Mouse (Mus musculus) liver, embryonic 14.5 days (tissue): ENCODE results near the gene Baz2a. TPM values are rescaled to one million over a fixed set of nuclear protein-coding genes. Genes with fewer than 3 reads are reported as not detected.
"Not testable (repeated sequence)": the region's sequence is repeated elsewhere in the genome, so short reads cannot be mapped to it uniquely, and the experiment has no call there.

ENCODE experiments used
- ATAC-seq: fragments of 200-750 bp; cut with Nextera tagmentation; 2 replicates; pipeline ENCODE4 v1.8.0; 2017; ENCODE audit warnings: moderate number of reproducible peaks, mild to moderate bottlenecking, moderate library complexity; ENCODE audit not compliant: insufficient read depth
- DNase-seq, 3 experiments: peaks; one replicate each; pipeline ENCODE4 v3.0.0-alpha.2; 2012 to 2013; ENCODE audit warnings: low read depth in 3 of 3, low spot score in 3 of 3
- H3K27ac ChIP-seq: fragments of 300-500 bp; sonication (generic); 2 replicates; pipeline ENCODE4 v1.5.1; 2014; ENCODE audit warnings: moderate library complexity, mild to moderate bottlenecking, control low read depth, inconsistent platforms
- H3K27me3 ChIP-seq: fragments of 300-500 bp; sonication (generic); 2 replicates; pipeline ENCODE4 v1.6.1; 2014; ENCODE audit warnings: mild to moderate bottlenecking, low read length, moderate library complexity; ENCODE audit not compliant: control insufficient read depth, insufficient read depth
- H3K36me3 ChIP-seq: fragments of 300-500 bp; sonication (generic); replicated peaks from 2 replicates; pipeline ENCODE4 v1.6.1; 2014; ENCODE audit warnings: low read depth; ENCODE audit not compliant: control insufficient read depth, insufficient read depth
- H3K4me1 ChIP-seq, 2 experiments: fragments of 200-500 bp in 1 of 2; fragments of 300-500 bp in 1 of 2; sonication (generic) in 1 of 2; replicated peaks; 2 replicates each; pipeline ENCODE4 v1.6.1; 2012 to 2014; ENCODE audit warnings: antibody characterized with exemption in 1 of 2, inconsistent platforms in 1 of 2, low read length in 1 of 2; ENCODE audit not compliant: control insufficient read depth in 2 of 2, insufficient read depth in 2 of 2
- H3K4me2 ChIP-seq: fragments of 300-500 bp; sonication (generic); 2 replicates; pipeline ENCODE4 v1.6.1; 2014; ENCODE audit warnings: low read depth, mild to moderate bottlenecking, control low read depth, moderate library complexity
- H3K4me3 ChIP-seq, 2 experiments: fragments of 200-500 bp in 1 of 2; fragments of 300-500 bp in 1 of 2; sonication (generic) in 1 of 2; 2 replicates each; pipeline ENCODE4 v1.5.1; 2012 to 2014; ENCODE audit warnings: low read depth in 2 of 2, low read length in 2 of 2, mild to moderate bottlenecking in 2 of 2, control low read depth in 1 of 2, inconsistent platforms in 1 of 2, moderate library complexity in 1 of 2; ENCODE audit not compliant: insufficient read depth in 1 of 2
- H3K9ac ChIP-seq: fragments of 300-500 bp; sonication (generic); replicated peaks from 2 replicates; pipeline ENCODE4 v1.6.1; 2014; ENCODE audit warnings: mild to moderate bottlenecking, control low read depth, moderate library complexity
- H3K9me3 ChIP-seq: fragments of 300-500 bp; sonication (generic); 2 replicates; pipeline ENCODE4 v1.6.1; 2016; ENCODE audit warnings: low read length, mixed read lengths; ENCODE audit not compliant: control insufficient read depth
- CTCF ChIP-seq: IDR thresholded peaks from 2 replicates; pipeline ENCODE4 v1.5.1; 2016; ENCODE audit warnings: antibody characterized with exemption, low read depth, control low read depth
- EP300 ChIP-seq: IDR thresholded peaks from 2 replicates; pipeline ENCODE4 v1.6.1; 2016; ENCODE audit warnings: antibody characterized with exemption, low read depth
- WGBS: fragments of 180-500 bp; shearing (Covaris S2); extraction: QIAGEN DNeasy Blood & Tissue Kit; methylation state at CpG from one replicate; pipeline ENCODE4 v1.1.7; 2014; ENCODE audit not compliant: insufficient replicate concordance; 5-methylcytosine and 5-hydroxymethylcytosine counted together
- polyA plus RNA-seq, 2 experiments: library from polyadenylated mRNA; depleted of rRNA in 1 of 2; stranded (reverse) in 1 of 2; unstranded in 1 of 2; fragments of >200 nt; fragmentation: Nextera tagmentation in 1 of 2; extraction: Ambion mirVana in 1 of 2; gene quantifications; 2 replicates each; pipeline versions ENCODE4 v1.2.1 to v1.2.3; 2012 to 2014

Baz2a gene
- polyA plus RNA-seq, 2 experiments = 9.1 to 9.5 TPM

DNA sequence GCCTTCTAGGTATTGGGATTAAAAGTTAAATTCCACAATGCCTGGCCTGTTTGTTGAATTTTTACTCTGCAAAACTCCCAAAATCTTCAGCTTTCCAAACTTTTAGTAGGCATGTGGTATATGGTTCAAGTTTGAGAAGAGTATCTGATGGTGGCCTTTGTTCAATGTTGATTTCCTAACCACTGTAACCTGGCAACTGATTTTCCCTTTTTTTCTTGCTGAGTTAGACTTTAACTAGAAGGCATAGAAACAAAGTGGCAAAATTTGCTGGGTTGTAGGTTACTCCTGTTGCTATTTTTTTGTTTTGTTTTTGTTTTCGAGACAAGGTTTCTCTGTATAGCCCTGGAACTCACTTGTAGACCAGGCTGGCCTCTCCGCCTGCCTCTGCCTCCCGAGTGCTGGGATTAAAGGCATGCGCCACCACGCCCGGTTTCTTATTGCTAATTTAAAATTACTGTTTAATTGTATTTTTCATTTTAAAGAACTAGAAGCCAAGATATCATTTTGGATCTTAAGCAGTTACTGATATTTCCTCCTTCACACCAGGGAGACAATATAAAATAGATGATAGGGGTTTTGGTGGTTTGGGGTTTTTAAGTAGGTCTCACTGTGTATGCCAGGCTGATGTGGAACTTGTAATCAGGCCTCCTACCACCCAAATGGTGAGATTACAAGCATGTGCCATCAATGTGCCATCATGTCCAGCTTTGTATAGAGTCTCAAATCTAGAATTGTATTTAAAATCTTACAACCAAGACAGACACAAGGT lies 29.0 kb upstream of the Baz2a start:
- 75% methylated on average over 6 of the region's 6 CpGs for WGBS
- H3K4me1 ChIP-seq = peaks cover 31 to 35% of the 10 kb centered on the region in 2 experiments
- TF ChIP-seq CTCF = no peak
- no peak for TF ChIP-seq EP300
- no peaks in the 10 kb centered on the region for H3K9me3 ChIP-seq
- peak overlapping the region; percentile 96; the same call in 1 of the 2 replicates for H3K4me2 ChIP-seq
- peaks cover 13% of the 10 kb centered on the region for H3K36me3 ChIP-seq
- no peak for DNase-seq
- no peak for ATAC-seq
- H3K27me3 ChIP-seq = no peaks in the 10 kb centered on the region
- H3K4me3 ChIP-seq = no peak overlapping the region
- H3K27ac ChIP-seq = no peak overlapping the region; the same call in 1 of the 2 replicates
- no peak overlapping the region for H3K9ac ChIP-seq

DNA sequence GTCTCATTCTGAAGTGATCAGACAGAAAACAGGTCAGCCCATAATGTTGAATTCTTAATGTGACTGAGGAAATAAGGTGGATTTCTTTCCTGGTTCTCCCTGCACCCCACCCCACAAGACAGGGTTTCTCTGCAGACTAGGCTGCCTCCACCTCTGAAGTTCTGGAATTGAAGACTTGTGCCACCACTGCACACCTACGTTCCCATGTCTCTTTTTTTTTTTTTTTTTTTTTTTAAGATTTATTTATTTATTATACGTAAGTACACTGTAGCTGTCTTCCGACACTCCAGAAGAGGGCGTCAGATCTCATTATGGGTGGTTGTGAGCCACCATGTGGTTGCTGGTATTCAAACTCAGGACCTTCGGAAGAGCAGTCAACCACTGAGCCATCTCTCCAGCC lies 25.3 kb upstream of the Baz2a start:
- Histone ChIP-seq H3K4me3 (no peak overlapping the region), H3K4me2 (no peak overlapping the region), H3K4me1 (peaks cover 18 to 29% of the 10 kb centered on the region in 2 experiments), H3K36me3 (peaks cover 36% of the 10 kb centered on the region), H3K9ac (no peak overlapping the region), H3K27ac (no peak overlapping the region), H3K9me3 (no peaks in the 10 kb centered on the region), H3K27me3 (no peaks in the 10 kb centered on the region)
- DNase-seq (no peak), ATAC-seq (no peak)
- no peak for TF ChIP-seq EP300
- no peak for TF ChIP-seq CTCF
- WGBS = 72% methylated on average over 5 of the region's 5 CpGs

GRCm38 (mm10) chr10:128069201-128069600 lies 22.2 kb upstream of the Baz2a start:
- Histone ChIP-seq H3K36me3 (peaks cover 60% of the 10 kb centered on the region), H3K9me3 (no peaks in the 10 kb centered on the region), H3K27ac (no peak overlapping the region), H3K9ac (no peak overlapping the region), H3K4me2 (no peak overlapping the region), H3K27me3 (no peaks in the 10 kb centered on the region), H3K4me1 (peaks cover 6 to 10% of the 10 kb centered on the region in 2 experiments), H3K4me3 (no peak overlapping the region)
- WGBS = 45% methylated on average over 4 of the region's 4 CpGs
- DNase-seq (no peak), ATAC-seq (peak; percentile 51; the same call in 1 of the 2 replicates)
- no peak for TF ChIP-seq CTCF
- no peak for TF ChIP-seq EP300

GRCm38 (mm10) chr10:128070432-128070831 lies 20.9 kb upstream of the Baz2a start:
- H3K36me3 ChIP-seq = peaks cover 69% of the 10 kb centered on the region

GRCm38 (mm10) chr10:128078269-128078668 lies 13.1 kb upstream of the Baz2a start:
- H3K27ac ChIP-seq, DNase-seq, H3K27me3 ChIP-seq, ATAC-seq, H3K9me3 ChIP-seq, H3K9ac ChIP-seq, H3K4me1 ChIP-seq, H3K4me3 ChIP-seq, H3K4me2 ChIP-seq: not testable (repeated sequence)
- peaks cover 25% of the 10 kb centered on the region for H3K36me3 ChIP-seq
- 77% methylated on average over 5 of the region's 5 CpGs for WGBS

More at GRCm38 (mm10) chr10:128070432-128070831, 20.9 kb upstream of the Baz2a start:
- not testable (repeated sequence) for H3K4me1 ChIP-seq, H3K4me3 ChIP-seq, H3K9ac ChIP-seq, H3K27me3 ChIP-seq, H3K4me2 ChIP-seq, H3K27ac ChIP-seq, ATAC-seq, DNase-seq, H3K9me3 ChIP-seq
- WGBS = 87% methylated on average over 2 of the region's 2 CpGs
